Mouse (Mus musculus) heart, embryonic 16.5 days (tissue): ENCODE data around the gene Hist2h2ab. TPM values are rescaled to one million over a fixed set of nuclear protein-coding genes. Genes with fewer than 3 reads are reported as not detected.
"Not testable (repeated sequence)": the region's sequence is repeated elsewhere in the genome, so short reads cannot be mapped to it uniquely, and the experiment has no call there.

Source experiments
- ATAC-seq: fragments of 200-750 bp; cut with Nextera tagmentation; replicated peaks from 2 replicates; pipeline ENCODE4 v1.8.0; 2017; ENCODE audit warnings: moderate number of reproducible peaks; ENCODE audit not compliant: insufficient read depth, low FRiP score; ENCODE audit errors: extremely low read depth
- H3K27ac ChIP-seq: fragments of 300-500 bp; sonication (generic); 2 replicates; pipeline ENCODE4 v1.5.1; 2014; ENCODE audit warnings: mild to moderate bottlenecking, low read length, control low read depth, moderate library complexity
- H3K27me3 ChIP-seq: fragments of 300-500 bp; sonication (generic); 2 replicates; pipeline ENCODE4 v1.6.1; 2014; ENCODE audit warnings: low read length, mixed read lengths; ENCODE audit not compliant: control insufficient read depth, insufficient read depth
- H3K36me3 ChIP-seq: fragments of 300-500 bp; sonication (generic); 2 replicates; pipeline ENCODE4 v1.6.1; 2014; ENCODE audit not compliant: control insufficient read depth, insufficient read depth
- H3K4me1 ChIP-seq: fragments of 300-500 bp; sonication (generic); 2 replicates; pipeline ENCODE4 v1.6.1; 2014; ENCODE audit warnings: low read length, mixed read lengths; ENCODE audit not compliant: control insufficient read depth, insufficient read depth
- H3K4me2 ChIP-seq: fragments of 300-500 bp; sonication (generic); 2 replicates; pipeline ENCODE4 v1.6.1; 2014; ENCODE audit warnings: low read depth, mild to moderate bottlenecking, control low read depth, low read length
- H3K4me3 ChIP-seq: fragments of 300-500 bp; sonication (generic); 2 replicates; pipeline ENCODE4 v1.5.1; 2014; ENCODE audit warnings: mild to moderate bottlenecking, control low read depth, low read length
- H3K9ac ChIP-seq: fragments of 300-500 bp; sonication (generic); 2 replicates; pipeline ENCODE4 v1.6.1; 2014; ENCODE audit warnings: low read length, control low read depth
- H3K9me3 ChIP-seq: fragments of 300-500 bp; sonication (generic); replicated peaks from 2 replicates; pipeline ENCODE4 v1.6.1; 2016; ENCODE audit warnings: low read length; ENCODE audit not compliant: control insufficient read depth
- WGBS: fragments of 180-500 bp; shearing (Covaris S2); extraction: QIAGEN DNeasy Blood & Tissue Kit; methylation state at CpG from one replicate; pipeline ENCODE4 v1.1.7; 2014; 5-methylcytosine and 5-hydroxymethylcytosine counted together
- polyA plus RNA-seq: library from polyadenylated mRNA; unstranded; fragments of >200 nt; fragmentation: Nextera tagmentation; extraction: Ambion mirVana; gene quantifications from 2 replicates; pipeline ENCODE4 v1.2.1, GENCODE M21; 2015

The Hist2h2ab gene
- polyA plus RNA-seq, 1 experiment from 2014 or later, result not detected

- peak within 1 kb of the TSS; percentile 64 for H3K4me2 ChIP-seq
- H3K27ac ChIP-seq, result peak within 1 kb of the TSS; percentile 77
- H3K27me3 ChIP-seq, H3K36me3 ChIP-seq, H3K9me3 ChIP-seq: not testable (repeated sequence)
- peak within 1 kb of the TSS; percentile 56 for H3K4me3 ChIP-seq
- peak; percentile 90 for ATAC-seq
- WGBS, result 0% methylated on average over 10 of the region's 68 CpGs
- peaks cover 17% of the 10 kb centered on the region for H3K4me1 ChIP-seq
- H3K9ac ChIP-seq, result peak within 1 kb of the TSS; percentile 71
These were observed 19.5 kb downstream of the Hist2h2ab start, which contains the start of gene Hist2h3c2 for GRCm38 (mm10) chr3:96238954-96239793. Gene Hist2h3c2 (minus strand): TSS chr3:96239127.

- H3K9me3 ChIP-seq, H3K36me3 ChIP-seq, H3K27me3 ChIP-seq: not testable (repeated sequence)
- H3K9ac ChIP-seq, result peak within 1 kb of the TSS; percentile 71
- ATAC-seq, result peak; percentile 76
- H3K27ac ChIP-seq, result peak within 1 kb of the TSS; percentile 87
- H3K4me3 ChIP-seq, result peak within 1 kb of the TSS; percentile 40
- H3K4me1 ChIP-seq, result peaks cover 22% of the 10 kb centered on the region
- peak within 1 kb of the TSS; percentile 57 for H3K4me2 ChIP-seq
- 4% methylated on average over 31 of the region's 85 CpGs for WGBS
These were observed 20.5 kb downstream of the Hist2h2ab start, which contains the start of gene Hist2h2aa2 for GRCm38 (mm10) chr3:96239949-96240798. Gene Hist2h2aa2 (minus strand): TSS chr3:96240276.

GRCm38 (mm10) chr3:96240799-96241197, 21.1 kb downstream of the Hist2h2ab start:
- Histone ChIP-seq H3K4me2 (peak overlapping the region; percentile 57), H3K9me3 (no peaks in the 10 kb centered on the region), H3K27ac (peak overlapping the region; percentile 87), H3K9ac (peak overlapping the region; percentile 71), H3K27me3 (no peaks in the 10 kb centered on the region), H3K4me1 (peaks cover 22% of the 10 kb centered on the region), H3K4me3 (peak overlapping the region; percentile 12; the same call in 1 of the 2 replicates), H3K36me3 (no peaks in the 10 kb centered on the region)
- no peak for ATAC-seq
- WGBS, result 79% methylated on average over 9 of the region's 9 CpGs

- Histone ChIP-seq H3K4me3 (peak overlapping the region; percentile 57), H3K9ac (peak overlapping the region; percentile 82), H3K9me3 (no peaks in the 10 kb centered on the region), H3K27ac (peak overlapping the region; percentile 97), H3K36me3 (no peaks in the 10 kb centered on the region), H3K4me2 (peak overlapping the region; percentile 69), H3K4me1 (peaks cover 25% of the 10 kb centered on the region), H3K27me3 (no peaks in the 10 kb centered on the region)
- no peak for ATAC-seq
- 75% methylated on average over 7 of the region's 7 CpGs for WGBS
These were observed 24.4 kb downstream of the Hist2h2ab start for GRCm38 (mm10) chr3:96243921-96244572.

GRCm38 (mm10) chr3:96245003-96245886, 25.6 kb downstream of the Hist2h2ab start, which contains the start of gene Hist2h2aa1:
Gene Hist2h2aa1 (plus strand): TSS chr3:96245497.
- H3K9me3 ChIP-seq, H3K36me3 ChIP-seq, H3K27me3 ChIP-seq: not testable (repeated sequence)
- Histone ChIP-seq H3K27ac (peak within 1 kb of the TSS; percentile 97), H3K4me3 (peak within 1 kb of the TSS; percentile 57), H3K9ac (peak within 1 kb of the TSS; percentile 82), H3K4me1 (peaks cover 26% of the 10 kb centered on the region), H3K4me2 (peak within 1 kb of the TSS; percentile 69)
- ATAC-seq, result peak; percentile 83
- 0% methylated on average over 20 of the region's 88 CpGs for WGBS

- Histone ChIP-seq H3K4me3 (peak overlapping the region; percentile 43), H3K4me1 (peaks cover 24% of the 10 kb centered on the region), H3K27ac (peak overlapping the region; percentile 80)
- not testable (repeated sequence) for H3K9me3 ChIP-seq, H3K9ac ChIP-seq, ATAC-seq, H3K27me3 ChIP-seq, H3K36me3 ChIP-seq, H3K4me2 ChIP-seq
- WGBS, result 0% methylated on average over 10 of the region's 21 CpGs
These were observed 26.4 kb downstream of the Hist2h2ab start for GRCm38 (mm10) chr3:96246018-96246417.

- peak; percentile 90 for ATAC-seq
- peak within 1 kb of the TSS; percentile 53 for H3K4me3 ChIP-seq
- peak within 1 kb of the TSS; percentile 63 for H3K4me2 ChIP-seq
- 0% methylated on average over 13 of the region's 47 CpGs for WGBS
- H3K27me3 ChIP-seq, H3K36me3 ChIP-seq, H3K9me3 ChIP-seq: not testable (repeated sequence)
- peaks cover 24% of the 10 kb centered on the region for H3K4me1 ChIP-seq
- H3K9ac ChIP-seq, result peak within 1 kb of the TSS; percentile 74
- H3K27ac ChIP-seq, result peak within 1 kb of the TSS; percentile 80
These were observed 26.8 kb downstream of the Hist2h2ab start, which contains the start of gene Hist2h3c1 for GRCm38 (mm10) chr3:96246427-96246856. Gene Hist2h3c1 (plus strand): TSS chr3:96246685.
